Mouse (Mus musculus): ENCODE measurements around the gene Fgfr2. TPM values are rescaled to one million over a fixed set of nuclear protein-coding genes. Genes with fewer than 3 reads are reported as not detected.

Fgfr2 gene
- polyA plus RNA-seq, 1 experiment from 2014 or later = 11.2 TPM

DNA sequence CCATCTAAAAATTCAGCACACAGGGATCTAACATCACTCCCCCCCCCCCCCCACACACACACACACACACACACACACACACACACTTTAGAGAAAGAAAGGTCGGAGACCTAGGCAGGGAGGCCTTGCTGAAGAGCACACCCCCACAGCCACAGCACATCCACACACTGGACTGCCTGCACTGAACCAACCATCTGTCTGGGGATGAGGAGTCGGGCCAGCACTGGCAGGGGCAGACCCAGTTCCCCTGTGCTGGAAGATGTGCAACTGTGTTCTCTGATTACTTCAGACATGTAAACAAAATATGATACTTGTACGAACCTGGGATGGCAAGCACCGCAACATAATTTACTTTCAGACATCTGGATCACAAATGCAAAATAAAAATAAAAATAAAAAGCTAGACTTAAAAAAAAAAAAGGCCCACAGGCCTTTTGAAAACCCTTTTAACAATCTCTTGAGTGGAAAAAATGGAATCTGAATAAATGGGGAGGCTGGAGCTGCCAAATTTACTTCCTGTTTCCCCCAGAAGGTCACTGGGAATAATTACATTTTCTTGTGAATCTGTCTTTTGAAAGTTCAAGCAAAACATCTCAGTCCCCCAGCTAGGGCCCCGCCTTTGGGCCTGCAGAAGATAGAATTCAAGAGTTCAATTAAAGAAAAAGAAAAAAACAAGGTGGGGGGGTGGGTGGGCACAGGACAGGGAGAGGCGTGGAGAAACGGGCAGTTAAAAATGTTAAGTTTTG is 314.9 kb downstream of the Fgfr2 start:
- H3K4me1 ChIP-seq (ENCODE audit: insufficient read depth) = peaks cover 62% of the 10 kb centered on the region

DNA sequence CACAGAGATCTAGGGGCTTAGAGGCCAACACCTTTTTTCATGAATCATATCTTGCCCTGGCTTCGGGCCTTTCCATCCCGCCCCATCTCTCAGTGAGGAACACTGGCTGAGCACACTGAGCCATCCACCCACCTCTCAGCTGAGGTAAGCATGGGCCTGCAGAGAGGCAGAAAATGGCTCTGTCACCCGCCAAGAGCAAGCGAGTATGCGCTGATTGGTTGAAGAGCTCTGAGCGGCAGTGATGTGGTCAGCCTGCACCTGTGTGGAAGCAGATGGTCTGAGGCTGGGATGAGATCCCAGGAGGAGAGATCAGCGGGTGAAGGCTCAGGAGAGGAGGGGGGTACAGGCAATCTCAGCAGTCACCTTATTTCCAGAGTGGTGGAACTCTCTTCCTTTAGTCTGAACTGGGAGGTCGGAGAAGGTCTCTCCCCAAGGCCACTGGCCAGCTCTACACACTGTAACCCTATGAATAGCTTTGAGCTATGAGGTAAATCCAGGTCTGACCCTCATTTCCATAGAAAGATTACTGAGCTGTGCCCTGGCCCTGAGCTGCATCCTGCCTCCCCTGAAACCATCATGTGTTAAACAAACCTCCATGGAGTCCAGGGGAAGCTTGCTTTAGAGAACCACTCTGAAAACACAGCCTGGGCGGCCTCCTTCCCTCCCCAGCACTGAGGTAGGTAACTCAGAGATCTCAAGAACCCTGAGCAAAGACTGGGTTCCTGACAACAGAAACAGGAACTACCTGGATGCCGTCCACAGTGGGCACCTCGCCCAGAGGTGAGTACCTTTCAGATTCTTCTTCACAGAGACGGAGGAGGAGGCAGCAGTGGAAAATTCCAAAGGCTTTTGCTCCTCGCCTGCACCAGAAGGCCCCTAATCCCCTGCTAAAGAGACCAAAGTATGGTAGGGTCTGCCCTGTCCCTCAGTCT is 316.0 kb downstream of the Fgfr2 start:
- H3K9ac ChIP-seq (replicated peaks) = no peak overlapping the region
- WGBS (ENCODE audit: insufficient replicate concordance) = 79% methylated on average over 13 of the region's 13 CpGs

More for the DNA sequence above, 314.9 kb downstream of the Fgfr2 start:
- no peak for DNase-seq
- Histone ChIP-seq H3K27me3 (ENCODE audit: insufficient read depth, low read length) (no peaks in the 10 kb centered on the region), H3K4me2 (ENCODE audit: low read depth, low read length) (no peak overlapping the region), H3K27ac (ENCODE audit: low read depth) (peak overlapping the region; percentile 77), H3K36me3 (replicated peaks; ENCODE audit: insufficient read depth, low read length) (peaks cover 6% of the 10 kb centered on the region; the same call in 1 of the 2 replicates), H3K9ac (replicated peaks) (no peak overlapping the region; the same call in 1 of the 2 replicates), H3K4me3 (ENCODE audit: low read depth, low read length) (no peak overlapping the region), H3K9me3 (ENCODE audit: low read length) (no peaks in the 10 kb centered on the region)
- TF ChIP-seq CTCF (IDR thresholded peaks at IDR 0.05; ENCODE audit: low read depth) (no peak), EP300 (IDR thresholded peaks at IDR 0.05; ENCODE audit: low read depth) (no peak)
- ATAC-seq = no peak
- WGBS (ENCODE audit: insufficient replicate concordance) = 75% methylated on average over 7 of the region's 7 CpGs

GRCm38 (mm10) chr7:132806286-132806685 is 316.9 kb downstream of the Fgfr2 start:
- H3K4me1 ChIP-seq (ENCODE audit: insufficient read depth) = peaks cover 64% of the 10 kb centered on the region
- ATAC-seq (no peak), DNase-seq (no peak)
- H3K4me3 ChIP-seq (ENCODE audit: low read depth, low read length) = no peak overlapping the region
- TF ChIP-seq EP300 (IDR thresholded peaks at IDR 0.05; ENCODE audit: low read depth) = no peak
- no peak for TF ChIP-seq CTCF (IDR thresholded peaks at IDR 0.05; ENCODE audit: low read depth)
- WGBS (ENCODE audit: insufficient replicate concordance) = 80% methylated on average over 5 of the region's 5 CpGs
- H3K27ac ChIP-seq (ENCODE audit: low read depth) = peak overlapping the region; percentile 29; the same call in 1 of the 2 replicates
- peaks cover 6% of the 10 kb centered on the region; the same call in 1 of the 2 replicates for H3K36me3 ChIP-seq (replicated peaks; ENCODE audit: insufficient read depth, low read length)
- H3K9me3 ChIP-seq (ENCODE audit: low read length) = no peaks in the 10 kb centered on the region
- H3K4me2 ChIP-seq (ENCODE audit: low read depth, low read length) = no peak overlapping the region
- H3K27me3 ChIP-seq (ENCODE audit: insufficient read depth, low read length) = no peaks in the 10 kb centered on the region
- no peak overlapping the region for H3K9ac ChIP-seq (replicated peaks)

More for the DNA sequence above, 316.0 kb downstream of the Fgfr2 start:
- peaks cover 64% of the 10 kb centered on the region for H3K4me1 ChIP-seq (ENCODE audit: insufficient read depth)
- H3K27ac ChIP-seq (ENCODE audit: low read depth) = peak overlapping the region; percentile 29
- no peak for TF ChIP-seq CTCF (IDR thresholded peaks at IDR 0.05; ENCODE audit: low read depth)
- TF ChIP-seq EP300 (IDR thresholded peaks at IDR 0.05; ENCODE audit: low read depth) = no peak
- H3K36me3 ChIP-seq (replicated peaks; ENCODE audit: insufficient read depth, low read length) = peaks cover 6% of the 10 kb centered on the region; the same call in 1 of the 2 replicates
- no peak overlapping the region for H3K4me3 ChIP-seq (ENCODE audit: low read depth, low read length)
- no peaks in the 10 kb centered on the region for H3K27me3 ChIP-seq (ENCODE audit: insufficient read depth, low read length)
- H3K4me2 ChIP-seq (ENCODE audit: low read depth, low read length) = no peak overlapping the region
- ATAC-seq (no peak), DNase-seq (no peak)
- no peaks in the 10 kb centered on the region for H3K9me3 ChIP-seq (ENCODE audit: low read length)

- ATAC-seq = no peak
- 44% methylated on average over 5 of the region's 5 CpGs for WGBS (ENCODE audit: insufficient replicate concordance)
- Histone ChIP-seq H3K36me3 (replicated peaks; ENCODE audit: insufficient read depth, low read length) (peaks cover 9% of the 10 kb centered on the region; the same call in 1 of the 2 replicates), H3K9me3 (ENCODE audit: low read length) (no peaks in the 10 kb centered on the region), H3K27me3 (ENCODE audit: insufficient read depth, low read length) (no peaks in the 10 kb centered on the region), H3K9ac (replicated peaks) (peak overlapping the region; percentile 38), H3K4me1 (ENCODE audit: insufficient read depth) (peaks cover 57% of the 10 kb centered on the region), H3K4me2 (ENCODE audit: low read depth, low read length) (peak overlapping the region; percentile 40), H3K4me3 (ENCODE audit: low read depth, low read length) (no peak overlapping the region), H3K27ac (ENCODE audit: low read depth) (peak overlapping the region; percentile 57)
- TF ChIP-seq CTCF (IDR thresholded peaks at IDR 0.05; ENCODE audit: low read depth) (no peak), EP300 (IDR thresholded peaks at IDR 0.05; ENCODE audit: low read depth) (no peak)
- DNase-seq = no peak
These were observed 318.2 kb downstream of the Fgfr2 start for GRCm38 (mm10) chr7:132804951-132805350.

- TF ChIP-seq EP300 (IDR thresholded peaks at IDR 0.05; ENCODE audit: low read depth) = no peak
- TF ChIP-seq CTCF (IDR thresholded peaks at IDR 0.05; ENCODE audit: low read depth) = no peak
- peaks cover 9% of the 10 kb centered on the region; the same call in 1 of the 2 replicates for H3K36me3 ChIP-seq (replicated peaks; ENCODE audit: insufficient read depth, low read length)
- peaks cover 54% of the 10 kb centered on the region for H3K4me1 ChIP-seq (ENCODE audit: insufficient read depth)
- 57% methylated on average over 7 of the region's 7 CpGs for WGBS (ENCODE audit: insufficient replicate concordance)
- H3K9me3 ChIP-seq (ENCODE audit: low read length) = no peaks in the 10 kb centered on the region
- peak overlapping the region; percentile 40 for H3K4me2 ChIP-seq (ENCODE audit: low read depth, low read length)
- no peaks in the 10 kb centered on the region for H3K27me3 ChIP-seq (ENCODE audit: insufficient read depth, low read length)
- no peak overlapping the region for H3K4me3 ChIP-seq (ENCODE audit: low read depth, low read length)
- peak; percentile 52 for ATAC-seq
- H3K9ac ChIP-seq (replicated peaks) = peak overlapping the region; percentile 38
- peak overlapping the region; percentile 57; the same call in 1 of the 2 replicates for H3K27ac ChIP-seq (ENCODE audit: low read depth)
- no peak for DNase-seq
These were observed 318.7 kb downstream of the Fgfr2 start for GRCm38 (mm10) chr7:132804461-132804860.

DNA sequence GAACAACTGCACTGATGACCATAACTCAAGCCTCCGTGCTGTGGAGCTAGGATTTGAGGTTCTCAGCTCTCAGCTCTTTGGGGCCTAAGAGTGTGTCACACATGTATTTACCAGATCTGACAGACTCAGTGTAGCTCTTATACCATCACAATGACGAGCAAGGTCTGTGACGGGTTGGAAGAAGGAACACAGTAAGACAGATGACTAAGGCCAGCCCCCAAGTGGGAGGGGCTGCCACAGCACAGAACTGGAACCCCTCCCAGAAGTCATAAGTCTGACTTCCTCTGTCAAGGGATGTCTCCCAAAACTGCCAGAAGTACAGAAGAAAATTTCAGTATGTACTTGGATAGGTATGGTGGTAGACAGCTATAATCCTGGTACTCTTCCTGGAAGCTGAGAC is 319.2 kb downstream of the Fgfr2 start:
- H3K27ac ChIP-seq (ENCODE audit: low read depth) = peak overlapping the region; percentile 57
- peak overlapping the region; percentile 38; the same call in 1 of the 2 replicates for H3K9ac ChIP-seq (replicated peaks)
- H3K27me3 ChIP-seq (ENCODE audit: insufficient read depth, low read length) = no peaks in the 10 kb centered on the region
- 46% methylated on average over 3 of the region's 3 CpGs for whole genome bisulfite sequencing (ENCODE audit: insufficient replicate concordance)
- H3K4me2 ChIP-seq (ENCODE audit: low read depth, low read length) = peak overlapping the region; percentile 40
- no peaks in the 10 kb centered on the region for H3K9me3 ChIP-seq (ENCODE audit: low read length)
- peaks cover 49% of the 10 kb centered on the region for H3K4me1 ChIP-seq (ENCODE audit: insufficient read depth)
- peaks cover 9% of the 10 kb centered on the region; the same call in 1 of the 2 replicates for H3K36me3 ChIP-seq (replicated peaks; ENCODE audit: insufficient read depth, low read length)
- H3K4me3 ChIP-seq (ENCODE audit: low read depth, low read length) = no peak overlapping the region
- ATAC-seq (peak; percentile 76), DNase-seq (peak; percentile 50)
- TF ChIP-seq CTCF (IDR thresholded peaks at IDR 0.05; ENCODE audit: low read depth) = no peak
- TF ChIP-seq EP300 (IDR thresholded peaks at IDR 0.05; ENCODE audit: low read depth) = no peak

Data from liver, postnatal 0 days (tissue).